Mouse (Mus musculus): Measurements from ENCODE around the gene P2ry6. TPM values are rescaled to one million over a fixed set of nuclear protein-coding genes. Genes with fewer than 3 reads are reported as not detected.

The P2ry6 gene
- 10 to 100 TPM; 65.1 to 72.8 TPM for total RNA-seq (2023)

DNA sequence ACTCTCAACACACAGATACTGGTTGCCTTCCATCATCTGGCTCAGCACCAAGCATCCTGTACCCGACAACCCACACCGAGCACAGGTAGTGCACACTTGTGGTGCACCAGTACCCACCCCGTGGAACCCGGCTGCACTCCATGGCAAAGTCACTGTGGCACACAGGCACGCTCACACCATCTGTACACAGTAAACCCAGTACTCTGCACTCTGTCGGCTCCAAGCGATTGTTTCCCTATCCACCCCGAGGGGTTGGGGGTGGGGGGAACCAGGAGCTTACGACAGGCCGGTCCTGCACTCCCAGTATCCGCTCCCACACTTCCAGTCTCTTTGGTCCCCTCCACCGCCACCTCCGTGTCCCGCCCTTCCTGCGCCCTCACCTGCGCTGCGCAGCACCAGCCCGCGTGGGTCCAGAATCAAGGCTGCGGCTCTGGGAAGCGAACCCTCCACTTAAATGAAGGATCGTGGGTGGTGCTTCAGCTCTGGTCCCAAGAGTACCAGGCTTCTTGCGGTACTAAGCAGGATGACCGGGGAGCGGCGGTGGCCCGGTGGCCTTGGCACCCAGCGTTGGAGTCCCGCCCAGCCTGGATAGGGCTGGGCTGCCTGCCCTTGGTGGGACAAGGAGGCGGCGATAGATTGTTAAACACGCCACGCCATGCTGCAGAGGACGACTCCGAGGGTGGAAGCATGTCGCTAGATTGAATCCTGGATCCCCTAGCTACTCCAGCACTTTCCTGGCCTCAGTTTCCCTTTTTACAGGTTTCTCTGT lies at the start of gene P2ry6:
Gene P2ry6 (minus strand): TSS at position 515 of the 769 bp plus-strand sequence.

DNA sequence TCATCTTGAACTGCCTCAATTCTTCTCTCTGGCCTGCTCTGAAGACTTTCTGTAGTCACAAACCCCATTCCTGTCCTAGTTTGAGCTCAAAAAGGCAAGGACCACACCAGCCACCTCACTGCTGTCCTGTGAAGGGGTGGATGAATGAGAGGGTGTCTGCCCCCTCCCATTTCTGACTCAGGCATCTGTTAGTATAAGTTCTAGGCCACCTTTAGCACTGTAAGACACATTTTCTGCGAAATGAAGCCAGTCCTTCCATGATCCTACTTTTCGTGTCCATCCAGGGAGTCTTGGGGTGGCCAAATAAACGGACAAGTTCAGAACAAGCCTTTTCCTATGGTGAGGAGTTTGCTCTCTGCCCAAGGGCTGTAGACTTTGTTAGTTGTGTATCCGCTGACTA lies 38.1 kb upstream of the P2ry6 start, which contains the start of gene P2ry2:
Gene P2ry2 (minus strand): TSS at position 326 of the 400 bp plus-strand sequence.

DNA sequence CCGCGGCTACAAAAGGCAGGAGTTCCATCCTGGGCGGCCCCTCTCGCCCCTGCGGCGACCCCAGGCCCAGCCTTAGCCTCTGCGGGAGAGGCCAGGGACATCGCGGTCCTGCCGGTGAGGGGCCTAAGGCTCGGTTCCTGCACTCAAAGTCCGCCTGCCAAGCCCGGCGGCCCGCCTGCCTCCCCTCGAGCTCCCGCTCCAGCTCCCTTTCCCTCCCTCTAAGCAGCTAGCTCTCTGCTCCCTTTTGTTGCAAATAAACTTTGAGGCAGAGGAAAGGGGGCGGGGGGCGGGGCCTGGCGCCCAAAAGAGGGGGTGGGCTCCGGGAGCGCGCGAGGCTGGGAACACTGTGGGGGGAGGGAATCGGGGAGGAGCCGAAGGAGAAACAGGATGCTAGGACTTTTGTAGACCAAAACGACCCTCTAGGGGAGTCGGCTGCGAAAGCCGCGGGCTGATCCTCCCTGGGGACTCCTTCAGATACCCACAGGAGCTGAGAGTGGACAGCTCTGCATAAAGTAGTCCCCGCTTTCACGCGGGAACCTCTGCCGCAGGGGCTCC lies 42.4 kb downstream of the P2ry6 start, which contains the start of gene Arhgef17:
Gene Arhgef17 (minus strand): TSS at position 182 of the 555 bp plus-strand sequence.

Other genes with a start within 250 kb of the P2ry6 start
- gene Relt, start 111.2 kb downstream of the P2ry6 start, total RNA-seq (2023), result 100 to 1,000 TPM in 1 of 2 experiments, 10 to 100 TPM in 1; 85.1 to 110 TPM
- gene Arhgef17, start 42.5 kb downstream of the P2ry6 start, total RNA-seq (2023), result under 1 TPM; 0.30 to 0.39 TPM
- gene P2ry2, start 38.2 kb upstream of the P2ry6 start, total RNA-seq (2023), result 10 to 100 TPM; 11.2 to 13.1 TPM
- gene Fchsd2, start 118.2 kb upstream of the P2ry6 start, total RNA-seq (2023), result 10 to 100 TPM; 29.0 to 31.4 TPM